Mouse (Mus musculus) MEL (cell line): Measurements from ENCODE around the gene Usp1.

Experiments used
- CTCF ChIP-seq, 3 experiments: IDR thresholded peaks in 2 of 3; conservative IDR thresholded peaks in 1 of 3; 2 replicates each; pipeline ENCODE4 v1.5.1; 2011 to 2012; ENCODE audit warnings: low read length in 3 of 3, low read depth in 2 of 3, mild to moderate bottlenecking in 2 of 3, improper control_type of control experiment in 1 of 3, inconsistent platforms in 1 of 3, mixed read lengths in 1 of 3, moderate library complexity in 1 of 3; ENCODE audit not compliant: control insufficient read depth in 1 of 3, insufficient read depth in 1 of 3, poor library complexity in 1 of 3, severe bottlenecking in 1 of 3
- EP300 ChIP-seq, 2 experiments: IDR thresholded peaks; 2 replicates each; pipeline ENCODE4 v1.6.1; 2011; ENCODE audit warnings: improper control_type of control experiment in 2 of 2, low read length in 2 of 2, low read depth in 1 of 2, mild to moderate bottlenecking in 1 of 2
- GATA1 ChIP-seq: IDR thresholded peaks from 2 replicates; pipeline ENCODE4 v1.6.1; 2011; ENCODE audit warnings: low read depth, low read length, improper control_type of control experiment
- MYC ChIP-seq: IDR thresholded peaks from 2 replicates; pipeline ENCODE4 v1.6.1; 2011; ENCODE audit warnings: low read depth, mild to moderate bottlenecking, low read length, improper control_type of control experiment, moderate library complexity
- NELFE ChIP-seq: IDR thresholded peaks from 2 replicates; pipeline ENCODE4 v1.6.1; 2011; ENCODE audit warnings: low read depth, low read length, improper control_type of control experiment
- POLR2A ChIP-seq, 2 experiments: IDR thresholded peaks; 2 replicates each; pipeline ENCODE4 v1.6.1; 2011 to 2012; ENCODE audit warnings: low read length in 2 of 2, mild to moderate bottlenecking in 2 of 2, control low read depth in 1 of 2, improper control_type of control experiment in 1 of 2, low read depth in 1 of 2, moderate library complexity in 1 of 2; ENCODE audit not compliant: control insufficient read depth in 1 of 2, insufficient read depth in 1 of 2, poor library complexity in 1 of 2
- POLR2AphosphoS2 ChIP-seq: IDR thresholded peaks from 2 replicates; pipeline ENCODE4 v1.6.1; 2011; ENCODE audit warnings: low read length, improper control_type of control experiment
- RCOR1 ChIP-seq: IDR thresholded peaks from 2 replicates; pipeline ENCODE4 v1.6.1; 2012; ENCODE audit warnings: low read depth, mild to moderate bottlenecking, inconsistent platforms, low read length, improper control_type of control experiment
- SMC3 ChIP-seq: IDR thresholded peaks from 2 replicates; pipeline ENCODE4 v1.6.1; 2011; ENCODE audit warnings: low read depth, low read length, improper control_type of control experiment
- TAL1 ChIP-seq: IDR thresholded peaks from 2 replicates; pipeline ENCODE4 v1.6.1; 2012; ENCODE audit warnings: mild to moderate bottlenecking, inconsistent platforms, low read length, moderate library complexity, mixed read lengths
- USF2 ChIP-seq, 2 experiments: IDR thresholded peaks; 2 replicates each; pipeline ENCODE4 v1.6.1; 2011 to 2012; ENCODE audit warnings: improper control_type of control experiment in 2 of 2, low read length in 2 of 2, borderline replicate concordance in 1 of 2, inconsistent platforms in 1 of 2, low read depth in 1 of 2, mild to moderate bottlenecking in 1 of 2; ENCODE audit not compliant: insufficient read depth in 1 of 2

- TF ChIP-seq NELFE (no peak), MYC (no peak), EP300 (IDR thresholded peaks at IDR 0.05; ENCODE audit: low read depth in 1 of 2, low read length in 2 of 2) (no peak), CTCF (IDR thresholded peaks at IDR 0.05 in 2 of 3, conservative IDR thresholded peaks at IDR 0.05 in 1 of 3; ENCODE audit: control insufficient read depth in 1 of 3, insufficient read depth in 1 of 3, low read depth in 2 of 3, low read length in 3 of 3, poor library complexity in 1 of 3, severe bottlenecking in 1 of 3) (no peak), SMC3 (no peak), GATA1 (no peak), TAL1 (no peak), POLR2A (IDR thresholded peaks at IDR 0.05; ENCODE audit: control insufficient read depth in 1 of 2, insufficient read depth in 1 of 2, low read depth in 1 of 2, low read length in 2 of 2, poor library complexity in 1 of 2) (no peak), POLR2AphosphoS2 (no peak), USF2 (IDR thresholded peaks at IDR 0.05; ENCODE audit: borderline replicate concordance in 1 of 2, insufficient read depth in 1 of 2, low read depth in 1 of 2, low read length in 2 of 2) (no peak), RCOR1 (no peak)
Observed at GRCm38 (mm10) chr4:98984701-98985100, 61.1 kb downstream of the Usp1 start.
